Mouse (Mus musculus) hindbrain, embryonic 14.5 days (tissue): ENCODE data around the gene Eif4a1. TPM values are rescaled to one million over a fixed set of nuclear protein-coding genes. Genes with fewer than 3 reads are reported as not detected.
"Not testable (repeated sequence)": the region's sequence is repeated elsewhere in the genome, so short reads cannot be mapped to it uniquely, and the experiment has no call there.

ENCODE experiments used
- ATAC-seq: fragments of 200-750 bp; cut with Nextera tagmentation; 2 replicates; pipeline ENCODE4 v1.8.0; 2017; ENCODE audit warnings: moderate number of reproducible peaks, mild to moderate bottlenecking, moderate TSS enrichment, moderate library complexity; ENCODE audit not compliant: low FRiP score
- DNase-seq: peaks from one replicate; pipeline ENCODE4 v3.0.0-alpha.2; 2015; ENCODE audit warnings: low spot score
- H3K27ac ChIP-seq: fragments of 300-500 bp; sonication (generic); 2 replicates; pipeline ENCODE4 v1.5.1; 2014; ENCODE audit warnings: mild to moderate bottlenecking, moderate library complexity
- H3K27me3 ChIP-seq: fragments of 300-500 bp; sonication (generic); 2 replicates; pipeline ENCODE4 v1.6.1; 2014; ENCODE audit warnings: mild to moderate bottlenecking, low read length, mixed read lengths; ENCODE audit not compliant: control insufficient read depth, insufficient read depth
- H3K36me3 ChIP-seq: fragments of 300-500 bp; sonication (generic); replicated peaks from 2 replicates; pipeline ENCODE4 v1.6.1; 2014; ENCODE audit not compliant: control insufficient read depth, insufficient read depth
- H3K4me1 ChIP-seq: fragments of 300-500 bp; sonication (generic); replicated peaks from 2 replicates; pipeline ENCODE4 v1.6.1; 2014; ENCODE audit warnings: antibody characterized with exemption, low read length, mixed read lengths; ENCODE audit not compliant: control insufficient read depth, insufficient read depth
- H3K4me2 ChIP-seq: fragments of 300-500 bp; sonication (generic); replicated peaks from 2 replicates; pipeline ENCODE4 v1.6.1; 2014; ENCODE audit warnings: mild to moderate bottlenecking, moderate library complexity
- H3K4me3 ChIP-seq: fragments of 300-500 bp; sonication (generic); replicated peaks from 2 replicates; pipeline ENCODE4 v1.5.1; 2014; ENCODE audit warnings: mild to moderate bottlenecking, low read length
- H3K9ac ChIP-seq: fragments of 300-500 bp; sonication (generic); 2 replicates; pipeline ENCODE4 v1.6.1; 2014
- H3K9me3 ChIP-seq: fragments of 300-500 bp; sonication (generic); 2 replicates; pipeline ENCODE4 v1.6.1; 2016; ENCODE audit warnings: low read length; ENCODE audit not compliant: control insufficient read depth
- WGBS: fragments of 180-500 bp; shearing (Covaris S2); extraction: QIAGEN DNeasy Blood & Tissue Kit; methylation state at CpG from one replicate; pipeline ENCODE4 v1.1.7; 2014; 5-methylcytosine and 5-hydroxymethylcytosine counted together
- polyA plus RNA-seq: library from polyadenylated mRNA; unstranded; fragments of >200 nt; fragmentation: Nextera tagmentation; extraction: Ambion mirVana; gene quantifications from 2 replicates; pipeline ENCODE4 v1.2.1, GENCODE M21; 2014

The Eif4a1 gene
- polyA plus RNA-seq, 1 experiment from 2014 or later = 559 TPM

- ATAC-seq (peak; percentile 99), DNase-seq (peak; percentile 100)
- under 1% methylated on average over 44 of the region's 56 CpGs for WGBS
- H3K4me3 ChIP-seq = peak within 1 kb of the TSS; percentile 94
- H3K27ac ChIP-seq = peak within 1 kb of the TSS; percentile 93
- H3K27me3 ChIP-seq = no peaks in the 10 kb centered on the region
- peaks cover 29% of the 10 kb centered on the region for H3K4me1 ChIP-seq
- H3K9ac ChIP-seq = peak within 1 kb of the TSS; percentile 97
- H3K9me3 ChIP-seq = no peaks in the 10 kb centered on the region
- peak within 1 kb of the TSS; percentile 62 for H3K4me2 ChIP-seq
- H3K36me3 ChIP-seq = peaks cover 7% of the 10 kb centered on the region; the same call in 1 of the 2 replicates
These were observed 39.7 kb downstream of the Eif4a1 start, which contains the start of gene Fxr2 for GRCm38 (mm10) chr11:69632284-69633089. TSS of gene Fxr2 (plus strand) at chr11:69632990.

- WGBS = 67% methylated on average over 1 of the region's 1 CpGs
- H3K4me2 ChIP-seq = no peak overlapping the region
- no peak overlapping the region for H3K9ac ChIP-seq
- H3K9me3 ChIP-seq = no peaks in the 10 kb centered on the region
- no peaks in the 10 kb centered on the region for H3K36me3 ChIP-seq
- ATAC-seq (no peak), DNase-seq (no peak)
- peaks cover 11% of the 10 kb centered on the region for H3K4me1 ChIP-seq
- no peak overlapping the region for H3K27ac ChIP-seq
- H3K27me3 ChIP-seq = no peaks in the 10 kb centered on the region
- H3K4me3 ChIP-seq = no peak overlapping the region
These were observed 42.4 kb downstream of the Eif4a1 start for GRCm38 (mm10) chr11:69629802-69630201.

GRCm38 (mm10) chr11:69628286-69628685, 43.9 kb downstream of the Eif4a1 start:
- Histone ChIP-seq H3K4me3 (no peak overlapping the region), H3K4me2 (no peak overlapping the region), H3K4me1 (0 out of 2 replicates have a peak, but pooled peaks cover under 1% of the 10 kb centered on the region), H3K27ac (no peak overlapping the region), H3K27me3 (no peaks in the 10 kb centered on the region), H3K9ac (no peak overlapping the region), H3K36me3 (no peaks in the 10 kb centered on the region), H3K9me3 (no peaks in the 10 kb centered on the region)
- 35% methylated on average over 6 of the region's 6 CpGs for WGBS
- ATAC-seq = no peak
- peak; percentile 84 for DNase-seq

GRCm38 (mm10) chr11:69624339-69624738, 47.9 kb downstream of the Eif4a1 start:
- 91% methylated on average over 2 of the region's 2 CpGs for WGBS
- not testable (repeated sequence) for H3K27me3 ChIP-seq, DNase-seq, ATAC-seq, H3K9ac ChIP-seq, H3K4me3 ChIP-seq, H3K4me2 ChIP-seq, H3K36me3 ChIP-seq, H3K27ac ChIP-seq, H3K9me3 ChIP-seq
- peaks cover 17% of the 10 kb centered on the region; the same call in 1 of the 2 replicates for H3K4me1 ChIP-seq

- ATAC-seq (no peak), DNase-seq (no peak)
- peak overlapping the region; percentile 52 for H3K4me3 ChIP-seq
- H3K4me2 ChIP-seq = peak overlapping the region; percentile 77
- no peak overlapping the region for H3K27ac ChIP-seq
- H3K9ac ChIP-seq = peak overlapping the region; percentile 74; the same call in 1 of the 2 replicates
- WGBS = 55% methylated on average over 4 of the region's 4 CpGs
- no peaks in the 10 kb centered on the region for H3K36me3 ChIP-seq
- H3K9me3 ChIP-seq = no peaks in the 10 kb centered on the region
- H3K4me1 ChIP-seq = peaks cover 17% of the 10 kb centered on the region; the same call in 1 of the 2 replicates
- no peaks in the 10 kb centered on the region for H3K27me3 ChIP-seq
These were observed 49.2 kb downstream of the Eif4a1 start for GRCm38 (mm10) chr11:69623006-69623405.

- Histone ChIP-seq H3K4me3 (peak overlapping the region; percentile 52), H3K9me3 (no peaks in the 10 kb centered on the region), H3K36me3 (no peaks in the 10 kb centered on the region), H3K4me2 (peak overlapping the region; percentile 77), H3K27ac (peak overlapping the region; percentile 75), H3K9ac (peak overlapping the region; percentile 74), H3K4me1 (peaks cover 17% of the 10 kb centered on the region; the same call in 1 of the 2 replicates), H3K27me3 (no peaks in the 10 kb centered on the region)
- ATAC-seq (no peak), DNase-seq (no peak)
- 56% methylated on average over 6 of the region's 6 CpGs for whole genome bisulfite sequencing
These were observed 49.8 kb downstream of the Eif4a1 start for GRCm38 (mm10) chr11:69622406-69622805.

GRCm38 (mm10) chr11:69621571-69622268, 50.5 kb downstream of the Eif4a1 start, which contains the start of gene Sat2:
TSS of gene Sat2 (plus strand) at chr11:69622024.
- H3K27ac ChIP-seq = peak within 1 kb of the TSS; percentile 75
- WGBS = under 1% methylated on average over 20 of the region's 20 CpGs
- peak within 1 kb of the TSS; percentile 52 for H3K4me3 ChIP-seq
- no peaks in the 10 kb centered on the region for H3K36me3 ChIP-seq
- peak; percentile 83 for DNase-seq
- peaks cover 17% of the 10 kb centered on the region; the same call in 1 of the 2 replicates for H3K4me1 ChIP-seq
- no peaks in the 10 kb centered on the region for H3K9me3 ChIP-seq
- H3K27me3 ChIP-seq = no peaks in the 10 kb centered on the region
- peak; percentile 84; the same call in 1 of the 2 replicates for ATAC-seq
- H3K9ac ChIP-seq = peak within 1 kb of the TSS; percentile 74
- peak within 1 kb of the TSS; percentile 77 for H3K4me2 ChIP-seq

GRCm38 (mm10) chr11:69620394-69621081, 51.7 kb downstream of the Eif4a1 start:
- Histone ChIP-seq H3K4me3 (no peak overlapping the region), H3K9me3 (no peaks in the 10 kb centered on the region), H3K4me2 (no peak overlapping the region), H3K4me1 (peaks cover 17% of the 10 kb centered on the region; the same call in 1 of the 2 replicates), H3K9ac (no peak overlapping the region), H3K27me3 (no peaks in the 10 kb centered on the region), H3K27ac (no peak overlapping the region), H3K36me3 (no peaks in the 10 kb centered on the region)
- DNase-seq (no peak), ATAC-seq (no peak)
- WGBS = 90% methylated on average over 7 of the region's 7 CpGs
